Mouse (Mus musculus): Measurements from ENCODE around the gene Map4k4.

The Map4k4 gene

DNA sequence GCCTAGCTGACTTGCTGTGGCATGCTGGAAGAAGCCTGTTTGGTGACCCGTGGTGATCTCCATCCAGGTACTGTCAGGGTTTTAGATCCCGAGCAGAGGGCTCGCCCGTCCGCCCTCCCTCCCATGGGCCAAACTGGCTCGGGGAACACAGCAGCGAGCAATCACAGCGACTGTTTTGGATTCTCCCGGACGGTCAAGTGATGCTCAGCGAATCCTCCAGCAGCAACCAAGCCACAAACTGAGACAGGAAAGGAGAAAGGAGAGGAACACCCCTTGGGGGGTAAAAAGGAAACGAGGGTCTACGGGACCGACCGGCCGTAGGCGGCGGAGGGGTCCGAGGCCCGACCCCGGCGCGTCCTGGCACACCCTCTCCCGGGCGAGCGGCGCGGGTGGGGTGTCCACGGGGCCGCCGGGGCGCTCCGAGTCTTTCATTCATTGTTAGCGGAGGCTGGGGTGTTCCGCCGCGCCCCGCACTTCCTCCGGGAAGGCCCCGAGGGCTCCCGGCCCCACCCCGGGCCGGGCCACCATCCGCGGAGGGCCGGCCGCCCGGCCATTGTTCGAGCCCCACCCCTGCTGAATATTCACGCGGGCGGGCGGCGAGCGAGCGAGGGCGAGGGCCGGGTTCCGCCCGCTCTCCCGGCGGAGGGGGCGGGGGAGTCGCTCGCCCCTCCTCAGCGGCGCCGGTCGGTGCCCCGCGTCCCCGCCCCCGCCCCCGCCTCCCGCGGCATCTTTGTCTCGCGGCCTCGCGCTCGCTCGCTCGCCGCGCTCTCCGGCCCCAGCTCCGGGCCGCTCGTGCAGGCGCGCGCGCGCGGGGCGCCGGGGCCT lies at the start of gene Map4k4:
Map4k4 (plus strand) TSS at position 733 of the 825 bp plus-strand sequence.
- peak; percentile 36 for DNase-seq (ENCODE audit: low read depth, low spot score)

- DNase-seq (ENCODE audit: low read depth, low spot score), result no peak
Measured at GRCm38 (mm10) chr1:39855949-39856348, 44.8 kb upstream of the Map4k4 start.

DNA sequence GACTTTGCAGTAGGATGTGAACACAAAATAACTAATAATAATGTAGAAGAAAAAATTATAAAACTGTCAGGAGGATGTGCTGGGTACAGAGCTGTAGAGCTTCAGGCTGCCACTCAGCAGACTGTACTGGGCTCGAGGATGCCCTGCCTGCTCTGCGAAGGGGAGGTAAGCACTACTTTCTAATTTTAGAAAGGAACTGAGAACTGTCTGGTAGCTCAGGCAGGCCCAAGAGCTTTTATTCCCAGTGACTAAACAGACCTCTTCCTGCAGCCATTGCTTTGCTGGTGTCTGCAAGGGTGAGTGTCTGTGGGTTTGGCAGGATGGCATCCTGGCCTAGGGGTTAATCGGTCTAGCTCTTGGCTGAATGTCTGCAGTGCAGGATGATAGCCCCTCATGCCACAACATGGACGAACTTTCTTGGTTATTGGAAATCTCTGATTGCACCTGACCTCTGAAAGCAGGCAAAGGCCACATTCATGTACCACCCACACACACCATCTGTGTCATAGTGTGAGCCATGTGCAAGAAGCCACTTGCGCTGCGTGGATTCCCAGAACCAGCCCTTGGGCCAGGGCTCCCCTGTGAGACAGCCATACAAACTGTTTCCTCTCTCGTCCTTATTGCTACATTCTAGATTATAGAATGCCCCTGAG lies 43.8 kb upstream of the Map4k4 start:
- no peak for DNase-seq (ENCODE audit: low read depth, low spot score)

- DNase-seq (ENCODE audit: low read depth, low spot score), result no peak
Measured at GRCm38 (mm10) chr1:39857448-39857820, 43.3 kb upstream of the Map4k4 start.

DNA sequence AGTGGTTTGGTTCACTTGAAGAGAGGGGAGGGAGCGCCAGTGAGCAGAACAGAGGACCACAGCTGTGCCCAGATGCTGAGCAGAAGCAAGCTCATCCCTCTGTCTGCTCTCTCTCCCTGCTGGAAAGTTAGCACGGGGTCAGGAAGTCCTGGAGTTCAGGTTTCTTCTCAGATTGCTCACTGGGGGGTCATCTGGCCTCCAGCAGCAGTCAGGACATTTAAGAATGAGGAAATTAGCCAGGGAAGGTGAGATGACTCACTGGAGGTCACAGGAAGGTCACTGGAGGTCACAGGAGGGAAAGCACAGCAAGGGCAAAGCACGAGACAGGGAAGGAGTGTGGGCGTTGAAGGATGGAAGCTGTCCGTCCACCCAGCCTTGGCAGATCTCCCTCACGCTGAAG lies 41.5 kb upstream of the Map4k4 start:
- no peak for DNase-seq (ENCODE audit: low read depth, low spot score)

DNA sequence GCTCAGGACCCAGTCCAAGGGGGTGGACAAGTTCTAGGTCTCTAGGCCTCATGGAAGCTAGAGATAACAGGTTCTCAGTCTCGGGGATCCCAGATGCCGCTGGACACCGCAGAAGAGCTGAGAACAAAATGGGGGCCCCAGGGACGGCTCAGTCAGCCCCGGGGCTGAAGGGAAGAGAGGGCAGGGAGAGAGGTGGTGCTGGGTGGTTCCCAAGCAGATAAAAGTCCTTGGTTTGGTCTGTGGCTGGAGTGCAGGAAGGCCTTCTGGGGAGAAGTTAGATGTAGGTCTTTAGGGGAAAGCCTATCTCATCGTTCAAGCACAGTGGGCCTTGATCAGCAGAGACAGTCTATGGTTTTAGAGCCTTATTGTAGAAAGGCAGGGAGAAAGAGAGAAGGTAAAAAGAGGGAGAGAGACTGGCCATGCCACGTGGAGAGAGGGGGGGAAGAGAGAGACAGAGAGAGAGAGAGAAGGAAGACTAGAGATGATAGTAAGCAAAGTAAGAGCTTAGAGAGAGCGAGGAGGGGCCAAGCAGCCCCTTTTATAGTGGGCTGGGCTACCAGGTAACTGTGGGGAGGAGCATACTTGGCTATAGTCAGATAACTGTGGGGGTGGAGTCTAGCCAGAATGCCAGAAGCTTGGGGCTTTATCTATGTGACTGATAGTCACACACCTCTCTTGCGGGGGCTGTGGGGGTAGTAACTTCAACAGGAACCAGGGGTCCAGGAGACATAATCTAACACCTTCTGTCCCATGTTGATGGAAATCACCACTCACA lies 34.2 kb upstream of the Map4k4 start:
- no peak for DNase-seq (ENCODE audit: low read depth, low spot score)

- no peak for DNase-seq (ENCODE audit: low read depth, low spot score)
Measured at GRCm38 (mm10) chr1:39867142-39867525, 33.6 kb upstream of the Map4k4 start.

DNA sequence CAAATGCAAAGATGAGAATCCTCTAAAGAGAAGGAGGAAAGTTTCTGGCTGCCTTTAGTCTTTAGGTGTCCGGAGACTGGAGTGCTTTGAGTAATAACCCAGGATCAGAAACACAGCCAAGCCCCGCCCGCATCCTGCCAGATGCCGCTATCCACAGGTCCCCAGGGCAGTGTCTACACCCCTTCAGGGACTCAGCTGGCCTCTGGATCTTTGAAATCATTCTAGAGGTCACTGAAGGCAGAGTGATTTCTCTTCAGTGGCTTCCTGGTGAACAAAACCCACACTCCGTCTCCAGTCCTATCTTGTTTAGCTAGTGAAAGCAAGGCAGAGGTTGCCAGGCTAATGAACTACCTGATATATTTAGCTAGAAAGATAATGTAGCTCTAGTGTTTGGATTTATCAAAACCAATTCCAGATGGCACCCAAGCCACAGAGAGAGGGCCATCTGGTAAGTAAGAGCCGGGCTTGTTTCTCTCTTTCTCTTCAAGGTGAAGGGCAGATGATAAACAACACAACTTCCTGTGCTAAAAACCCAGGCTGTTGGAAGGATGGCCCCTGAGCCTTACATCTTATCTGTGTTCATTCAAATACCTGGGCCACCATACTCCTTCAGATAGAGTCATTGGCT lies 32.6 kb upstream of the Map4k4 start:
- DNase-seq (ENCODE audit: low read depth, low spot score), result no peak

DNA sequence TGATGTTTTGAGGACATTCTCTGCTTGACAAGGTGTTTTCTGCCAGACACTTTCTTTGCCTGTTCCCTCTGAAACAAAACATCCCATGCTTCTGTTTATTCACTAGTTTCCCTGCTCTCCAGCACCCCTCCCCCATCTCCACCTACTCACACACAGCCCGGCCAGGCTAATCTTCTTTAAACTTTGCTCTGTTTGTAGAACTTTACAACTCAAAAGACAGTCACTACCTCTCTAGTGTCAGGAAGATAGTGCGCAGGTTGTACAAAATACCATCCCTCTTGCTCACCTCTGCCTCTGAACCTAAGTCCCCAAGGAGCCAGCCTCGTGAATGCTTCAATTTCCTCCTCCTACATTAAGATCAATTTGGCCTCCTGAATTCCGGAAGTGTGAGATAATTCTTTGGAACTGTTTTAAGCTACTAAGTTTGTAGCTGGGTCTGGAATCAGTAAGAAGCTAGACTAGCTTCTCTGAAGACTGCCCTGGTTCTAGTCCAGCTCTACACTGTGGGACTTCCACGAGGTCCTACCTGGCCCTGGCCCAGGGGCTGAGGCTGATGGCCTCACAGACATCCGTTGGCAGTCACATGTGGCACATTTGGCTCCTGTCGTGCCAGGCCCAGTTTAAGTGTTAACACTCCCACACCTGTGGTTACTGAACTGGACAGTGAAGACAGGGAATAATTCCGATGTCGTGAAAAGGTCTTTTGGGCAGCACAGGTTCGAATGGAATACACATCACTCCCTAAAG lies 31.7 kb upstream of the Map4k4 start:
- DNase-seq (ENCODE audit: low read depth, low spot score), result no peak

GRCm38 (mm10) chr1:39869721-39870201 lies 31.0 kb upstream of the Map4k4 start:
- no peak for DNase-seq (ENCODE audit: low read depth, low spot score)

GRCm38 (mm10) chr1:39877981-39878380 lies 22.7 kb upstream of the Map4k4 start:
- DNase-seq (ENCODE audit: low read depth, low spot score), result no peak

GRCm38 (mm10) chr1:39882505-39882904 lies 18.2 kb upstream of the Map4k4 start:
- no peak for DNase-seq (ENCODE audit: low read depth, low spot score)

- no peak for DNase-seq (ENCODE audit: low read depth, low spot score)
Measured at GRCm38 (mm10) chr1:39884803-39885515, 15.8 kb upstream of the Map4k4 start.

DNA sequence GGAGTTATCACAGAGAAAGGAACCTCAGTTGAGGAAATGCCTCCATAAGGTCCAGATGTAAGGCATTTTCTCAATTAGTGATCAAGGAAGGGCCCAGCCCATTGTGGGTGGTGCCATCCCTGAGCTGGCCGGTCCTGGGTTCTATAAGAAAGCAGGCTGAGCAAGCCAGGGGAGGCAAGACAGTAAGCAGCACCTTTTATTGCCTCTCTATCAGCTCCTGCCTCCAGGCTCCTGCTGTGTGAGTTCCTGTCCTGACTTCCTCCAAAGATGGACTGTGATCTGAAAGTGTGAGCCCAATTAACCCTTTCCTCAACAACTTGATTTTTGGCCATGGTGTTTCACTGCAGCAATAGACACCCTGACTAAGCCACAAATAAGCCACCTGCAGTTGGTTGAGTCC lies 12.7 kb upstream of the Map4k4 start:
- no peak for DNase-seq (ENCODE audit: low read depth, low spot score)

GRCm38 (mm10) chr1:39889429-39889828 lies 11.3 kb upstream of the Map4k4 start:
- no peak for DNase-seq (ENCODE audit: low read depth, low spot score)

DNA sequence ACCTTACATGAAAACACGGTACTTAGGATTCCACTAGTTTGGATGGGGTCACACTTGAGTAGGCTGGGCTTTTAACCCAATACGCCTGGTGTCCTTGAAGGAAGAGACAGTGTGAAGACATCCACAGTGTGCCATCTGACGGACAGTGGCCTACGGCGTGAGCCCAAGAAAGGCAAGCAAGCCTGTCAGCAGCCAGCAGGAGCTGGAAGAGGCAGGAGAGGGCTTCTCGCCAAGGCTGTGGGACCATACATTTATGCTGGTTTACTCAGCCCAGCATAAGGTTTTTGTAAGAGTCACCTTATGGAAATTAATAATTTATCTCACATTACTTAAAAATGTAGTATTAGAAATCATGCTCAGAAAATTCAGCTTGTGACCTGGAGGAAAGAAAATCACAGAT lies 10.7 kb upstream of the Map4k4 start:
- DNase-seq (ENCODE audit: low read depth, low spot score), result no peak

DNA sequence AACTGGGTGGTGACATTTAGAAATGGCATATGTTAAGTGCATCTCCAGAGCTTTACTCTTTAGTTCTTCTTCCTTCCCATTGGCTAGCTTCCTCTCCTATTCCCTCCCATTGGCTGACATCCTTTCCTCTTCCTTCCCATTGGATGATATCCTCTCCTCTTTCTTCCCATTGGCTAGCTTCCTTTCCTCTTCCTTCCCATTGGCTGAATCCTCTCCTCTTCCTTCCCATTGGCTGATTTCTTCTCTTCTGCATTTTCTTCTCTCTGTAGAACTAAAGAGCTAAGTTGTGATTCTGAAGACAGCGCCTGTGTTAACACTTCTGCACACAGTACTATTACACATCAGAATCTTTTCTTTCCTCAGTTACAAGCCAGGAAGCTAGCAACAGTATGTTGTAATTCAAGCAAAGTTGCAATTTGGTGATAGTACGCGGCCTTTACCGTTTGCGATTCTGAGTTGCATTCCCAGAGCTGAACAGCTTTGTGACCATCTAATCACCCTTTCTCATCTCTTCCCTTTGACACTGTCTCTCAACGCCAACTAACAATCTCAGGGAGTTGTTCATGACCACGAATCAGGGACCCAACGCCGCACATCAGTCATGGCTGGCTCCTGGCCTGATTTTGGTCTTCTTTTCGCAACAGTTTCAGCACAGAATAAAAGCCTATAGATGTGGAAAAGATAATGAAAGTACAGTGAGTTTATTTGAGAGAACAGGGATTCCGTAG lies 7.4 kb upstream of the Map4k4 start:
- DNase-seq (ENCODE audit: low read depth, low spot score), result no peak

DNA sequence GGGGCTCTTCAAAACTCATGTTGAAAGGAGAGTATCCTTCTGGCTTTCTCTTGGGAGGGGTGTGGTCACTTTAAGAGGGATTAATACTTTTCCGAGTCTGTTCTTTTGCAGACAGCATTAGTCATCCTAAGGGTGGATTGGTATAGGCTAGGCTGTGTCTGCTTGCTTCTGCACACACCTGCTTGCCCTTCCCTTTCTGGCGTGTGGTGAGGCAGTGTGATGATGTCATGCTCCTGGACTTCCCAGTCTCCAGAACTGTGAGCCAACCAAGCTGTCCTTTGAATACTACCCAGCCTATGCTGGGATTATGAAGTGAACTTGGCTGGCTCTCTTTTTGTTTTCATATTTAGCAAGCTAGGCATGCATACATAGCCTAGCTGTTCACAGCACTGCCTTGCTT lies 5.6 kb upstream of the Map4k4 start:
- DNase-seq (ENCODE audit: low read depth, low spot score), result no peak

GRCm38 (mm10) chr1:39895506-39895905 lies 5.2 kb upstream of the Map4k4 start:
- no peak for DNase-seq (ENCODE audit: low read depth, low spot score)

- DNase-seq (ENCODE audit: low read depth, low spot score), result no peak
Measured at GRCm38 (mm10) chr1:39896581-39896980, 4.1 kb upstream of the Map4k4 start.

Measured in retina, adult 2 months (tissue).